In genomic region chr7:126042306-126042705, GRCm38 (mm10) we compare ENCODE assay signal across 10 mouse cellular contexts. TPM values are rescaled to one million over a fixed set of nuclear protein-coding genes. Genes with fewer than 3 reads are reported as not detected.
DNase-seq lines count a peak whose midpoint lies in the region; ATAC-seq lines count a peak whose summit lies in the region.
"Had no signal": no experiment of that assay in that cellular context is flagged by ENCODE, and none has a peak within 500 bp of the region (broad histone marks: within the 10 kb centered on the region; RNA-seq: fewer than 3 reads in every experiment).

No protein-coding gene starts in this region.

- peak; percentile 19 to 40; a peak in 3 of 4 replicates for ATAC-seq in hematopoietic stem cell, adult 5-6 weeks (replicated peaks in 1 of 2; ENCODE audit: insufficient read depth in 1 of 2, low FRiP score in 2 of 2, low TSS enrichment in 1 of 2, low read depth in 1 of 2, poor library complexity in 2 of 2, severe bottlenecking in 2 of 2)
- ATAC-seq: Patski had no signal

- H3K27me3 ChIP-seq in splenic B cell, adult 2 months (ENCODE audit: control insufficient read depth, insufficient read depth, low read length, poor library complexity, severe bottlenecking) = no peaks in the 10 kb centered on the region
- H3K27me3 ChIP-seq: embryonic facial prominence, embryonic 13.5 days had no signal

- H3K36me3 ChIP-seq in splenic B cell, adult 2 months (ENCODE audit: control insufficient read depth, insufficient read depth, low read length, poor library complexity, severe bottlenecking) = no peaks in the 10 kb centered on the region
- H3K36me3 ChIP-seq: embryonic facial prominence, embryonic 13.5 days had no signal

- DNase-seq in gastrocnemius, adult 18-20 months (ENCODE audit: low spot score) = peak; percentile 32
- no peak for DNase-seq in gastrocnemius, postnatal 4 days (ENCODE audit: low spot score in 2 of 2)
- DNase-seq in thymus, postnatal 0 days (ENCODE audit: low spot score) = peak; percentile 10
- DNase-seq in thymus, postnatal 36 days = no peak
- peak; percentile 36 for DNase-seq in splenic B cell, adult 2 months (ENCODE audit: low read depth, low spot score)
- no peak for DNase-seq in cerebellum, adult 9-11 months
- DNase-seq in urinary bladder, postnatal 14 days (ENCODE audit: low spot score) = no peak

RNA-seq across cellular contexts. Expression of gene Gsg1l, which starts 39.9 kb away (rescaled TPM):
- under 1 TPM in 1 of 2 experiments, not detected in 1; 0.05 TPM for total RNA-seq in gastrocnemius, adult 18-20 months (2021)
- under 1 TPM; 0.34 to 0.47 TPM for total RNA-seq in gastrocnemius, postnatal 4 days (2021)
- polyA plus RNA-seq in thymus, postnatal 0 days (2015; fragmentation: Nextera tagmentation; extraction: Ambion mirVana) = 0.06 TPM in 1 of 2 replicates, not detected in the other
- 0.05 TPM in 1 of 2 replicates, not detected in the other for total RNA-seq in hematopoietic stem cell, adult 5-6 weeks (2017)
- polyA plus RNA-seq: Patski had no signal

Comparison
In these comparisons a context has a peak if more than half of its experiments do, and no peak if none do; other contexts are left out.
1. DNase-seq: peak in gastrocnemius, adult 18-20 months (single experiment), thymus, postnatal 0 days (single experiment) and splenic B cell, adult 2 months (single experiment); none in gastrocnemius, postnatal 4 days (0 of 2), thymus, postnatal 36 days (0 of 2), cerebellum, adult 9-11 months (single experiment) and urinary bladder, postnatal 14 days (single experiment).